Mouse (Mus musculus): ENCODE results near the gene Kif5c. TPM values are rescaled to one million over a fixed set of nuclear protein-coding genes. Genes with fewer than 3 reads are reported as not detected.

The Kif5c gene
- polyA plus RNA-seq, 2 experiments = 4.5 to 5.3 TPM

DNA sequence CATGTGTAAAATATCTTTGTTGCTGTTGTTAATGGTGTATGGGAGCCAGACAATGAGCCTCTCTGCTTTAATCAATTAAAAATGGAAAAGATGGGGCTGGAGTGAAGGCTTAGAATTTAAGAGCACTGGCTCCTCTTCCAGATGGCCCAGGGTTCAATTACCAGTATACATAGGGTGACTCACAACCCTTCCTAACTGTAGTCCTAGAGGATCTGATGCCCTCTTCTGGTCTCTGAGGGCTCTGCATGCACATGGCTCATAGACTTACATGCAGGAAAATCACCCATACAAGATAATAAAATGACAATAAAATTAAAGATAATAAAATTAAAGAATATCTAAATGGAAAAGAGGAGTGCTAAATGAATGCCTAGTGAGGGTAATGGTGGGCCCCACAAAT, 156.6 kb downstream of the Kif5c start:
- Histone ChIP-seq H3K9me3 (ENCODE audit: control insufficient read depth, low read length) (no peaks in the 10 kb centered on the region), H3K27ac (replicated peaks; ENCODE audit: low read depth, low read length) (no peak overlapping the region), H3K9ac (ENCODE audit: low read depth, low read length, severe bottlenecking) (no peak overlapping the region), H3K4me1 (ENCODE audit: control insufficient read depth, insufficient read depth, low read length) (no peaks in the 10 kb centered on the region), H3K4me3 (replicated peaks; ENCODE audit: low read length) (no peak overlapping the region), H3K4me2 (replicated peaks; ENCODE audit: low read depth, low read length, severe bottlenecking) (no peak overlapping the region), H3K27me3 (ENCODE audit: control insufficient read depth, insufficient read depth, low read length) (no peaks in the 10 kb centered on the region), H3K36me3 (ENCODE audit: control insufficient read depth, insufficient read depth, low read length) (0 out of 2 replicates have a peak, but pooled peaks cover 3% of the 10 kb centered on the region)
- ATAC-seq (ENCODE audit: low FRiP score, low read depth) (no peak), DNase-seq (ENCODE audit: low spot score) (no peak)
- TF ChIP-seq POLR2A (IDR thresholded peaks at IDR 0.05; ENCODE audit: borderline replicate concordance, extremely low read depth, insufficient read depth, insufficient read length) = no peak

DNA sequence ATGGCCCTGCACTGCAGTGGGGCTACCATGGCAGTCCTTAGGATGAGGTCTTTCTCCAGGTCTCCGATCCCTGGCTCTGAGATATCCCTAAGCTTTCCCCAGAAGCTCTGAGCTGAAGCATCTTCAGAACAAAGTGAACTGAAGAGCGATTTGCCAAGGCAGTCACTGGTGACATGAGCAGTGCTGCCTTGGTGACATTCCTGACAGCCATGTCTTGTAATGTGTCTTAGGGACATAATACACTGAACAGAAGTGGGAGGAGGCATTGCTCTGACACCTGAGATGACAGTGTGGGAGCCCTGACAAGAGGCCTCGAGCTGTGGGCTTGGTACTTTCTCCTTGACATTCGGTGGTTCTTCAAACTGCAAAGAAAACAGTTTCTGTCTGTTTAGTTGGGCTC, 157.3 kb downstream of the Kif5c start:
- Histone ChIP-seq H3K27me3 (ENCODE audit: control insufficient read depth, insufficient read depth, low read length) (no peaks in the 10 kb centered on the region), H3K9ac (ENCODE audit: low read depth, low read length, severe bottlenecking) (no peak overlapping the region), H3K4me2 (replicated peaks; ENCODE audit: low read depth, low read length, severe bottlenecking) (no peak overlapping the region), H3K27ac (replicated peaks; ENCODE audit: low read depth, low read length) (no peak overlapping the region), H3K4me3 (replicated peaks; ENCODE audit: low read length) (no peak overlapping the region), H3K36me3 (ENCODE audit: control insufficient read depth, insufficient read depth, low read length) (0 out of 2 replicates have a peak, but pooled peaks cover 3% of the 10 kb centered on the region), H3K9me3 (ENCODE audit: control insufficient read depth, low read length) (no peaks in the 10 kb centered on the region), H3K4me1 (ENCODE audit: control insufficient read depth, insufficient read depth, low read length) (no peaks in the 10 kb centered on the region)
- ATAC-seq (ENCODE audit: low FRiP score, low read depth) = no peak
- no peak for DNase-seq (ENCODE audit: low spot score)
- TF ChIP-seq POLR2A (IDR thresholded peaks at IDR 0.05; ENCODE audit: borderline replicate concordance, extremely low read depth, insufficient read depth, insufficient read length) = no peak
- 82% methylated on average over 4 of the region's 4 CpGs for WGBS

DNA sequence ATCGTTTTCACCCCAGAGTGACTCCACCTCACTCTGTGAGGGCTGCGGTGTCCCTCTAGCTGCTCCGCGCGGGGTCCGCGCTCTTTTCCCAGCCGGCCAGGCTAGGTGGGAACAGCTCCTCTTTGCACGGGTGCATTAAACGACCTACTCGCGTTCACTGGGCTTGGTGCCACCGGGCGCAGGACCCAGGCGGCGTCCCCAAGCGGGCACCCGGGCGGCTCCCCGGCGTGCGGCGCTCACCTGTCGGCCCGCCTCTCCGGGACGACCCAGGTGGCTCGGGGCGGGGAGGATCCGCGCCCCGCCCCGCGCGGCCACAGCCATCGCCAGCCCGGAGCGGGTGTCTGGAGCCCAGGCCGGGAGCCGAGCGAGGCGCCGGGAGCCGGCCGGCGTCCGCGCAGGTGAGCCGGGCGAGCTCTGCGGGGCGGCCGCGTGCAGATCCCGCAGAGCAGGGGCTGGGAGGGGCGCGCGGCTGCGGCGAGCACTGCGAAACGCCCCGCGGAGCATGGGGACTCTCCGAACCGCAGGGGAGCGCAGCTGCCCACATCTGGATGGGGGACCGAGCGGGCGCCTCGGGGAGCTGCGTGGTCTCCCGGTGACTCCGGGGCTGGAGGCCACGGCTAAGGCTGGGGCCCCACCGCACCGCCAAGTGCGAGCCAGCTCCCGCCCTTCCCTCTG, 168.4 kb downstream of the Kif5c start, which contains the start of gene Lypd6b:
Gene Lypd6b (plus strand): TSS at position 313 of the 675 bp plus-strand sequence.
- Histone ChIP-seq H3K4me2 (replicated peaks; ENCODE audit: low read depth, low read length, severe bottlenecking) (peak within 1 kb of the TSS; percentile 100), H3K9me3 (ENCODE audit: control insufficient read depth, low read length) (no peaks in the 10 kb centered on the region), H3K4me3 (replicated peaks; ENCODE audit: low read length) (peak within 1 kb of the TSS; percentile 62), H3K27me3 (ENCODE audit: control insufficient read depth, insufficient read depth, low read length) (peaks cover 18% of the 10 kb centered on the region), H3K4me1 (ENCODE audit: control insufficient read depth, insufficient read depth, low read length) (no peaks in the 10 kb centered on the region), H3K9ac (ENCODE audit: low read depth, low read length, severe bottlenecking) (peak within 1 kb of the TSS; percentile 68), H3K36me3 (ENCODE audit: control insufficient read depth, insufficient read depth, low read length) (no peaks in the 10 kb centered on the region), H3K27ac (replicated peaks; ENCODE audit: low read depth, low read length) (no peak within 1 kb of the TSS)
- WGBS = 2% methylated on average over 52 of the region's 79 CpGs
- ATAC-seq (ENCODE audit: low FRiP score, low read depth) (peak; percentile 47), DNase-seq (ENCODE audit: low spot score) (no peak)
- TF ChIP-seq POLR2A (IDR thresholded peaks at IDR 0.05; ENCODE audit: borderline replicate concordance, extremely low read depth, insufficient read depth, insufficient read length) = no peak

DNA sequence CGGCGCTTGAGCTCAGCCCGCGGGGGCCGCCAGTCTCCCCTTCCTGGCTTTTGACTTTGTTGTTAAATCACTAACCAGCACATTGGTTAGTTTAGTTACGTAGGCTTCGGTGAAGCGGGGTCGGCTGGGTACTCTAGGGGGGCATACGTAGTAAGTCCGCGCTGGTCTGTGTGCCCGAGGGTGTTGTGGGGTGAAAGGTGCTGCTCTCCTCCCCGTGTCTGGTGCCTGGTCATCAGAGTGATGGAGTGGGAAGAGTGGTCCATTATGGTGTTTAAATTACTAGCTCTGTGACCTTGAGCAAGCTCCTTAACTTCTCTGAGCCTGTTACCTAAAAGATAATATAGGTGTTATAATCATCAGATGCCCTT, 168.9 kb downstream of the Kif5c start:
- no peaks in the 10 kb centered on the region for H3K4me1 ChIP-seq (ENCODE audit: control insufficient read depth, insufficient read depth, low read length)
- ATAC-seq (ENCODE audit: low FRiP score, low read depth) = 0 out of 2 replicates have a peak, but pooled peaks have one; percentile 15
- 0% methylated on average over 12 of the region's 14 CpGs for WGBS
- no peak overlapping the region for H3K27ac ChIP-seq (replicated peaks; ENCODE audit: low read depth, low read length)
- DNase-seq (ENCODE audit: low spot score) = no peak
- no peak for TF ChIP-seq POLR2A (IDR thresholded peaks at IDR 0.05; ENCODE audit: borderline replicate concordance, extremely low read depth, insufficient read depth, insufficient read length)
- peak overlapping the region; percentile 62 for H3K4me3 ChIP-seq (replicated peaks; ENCODE audit: low read length)
- peaks cover 18% of the 10 kb centered on the region for H3K27me3 ChIP-seq (ENCODE audit: control insufficient read depth, insufficient read depth, low read length)
- no peaks in the 10 kb centered on the region for H3K9me3 ChIP-seq (ENCODE audit: control insufficient read depth, low read length)
- H3K9ac ChIP-seq (ENCODE audit: low read depth, low read length, severe bottlenecking) = peak overlapping the region; percentile 68
- peak overlapping the region; percentile 100 for H3K4me2 ChIP-seq (replicated peaks; ENCODE audit: low read depth, low read length, severe bottlenecking)
- no peaks in the 10 kb centered on the region for H3K36me3 ChIP-seq (ENCODE audit: control insufficient read depth, insufficient read depth, low read length)

DNA sequence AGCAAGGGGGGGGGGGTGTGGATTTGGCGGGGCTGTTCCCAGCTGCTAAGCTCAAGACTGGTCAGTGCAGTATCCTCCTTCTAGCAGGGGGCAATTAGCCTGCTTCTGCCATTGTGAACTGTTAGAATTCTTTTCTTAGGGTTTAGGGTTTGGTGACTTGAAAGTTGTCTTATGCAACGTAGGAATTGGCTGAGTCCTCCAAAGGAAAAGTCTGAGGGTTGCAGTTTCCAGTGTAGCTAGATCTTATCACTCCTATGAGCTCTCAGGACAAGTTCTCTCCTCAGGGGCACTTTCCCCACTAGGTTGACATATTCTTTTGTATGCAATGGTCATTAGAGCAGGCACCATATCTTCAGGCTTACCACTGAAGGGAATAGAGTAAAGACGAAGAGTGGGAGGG, 169.5 kb downstream of the Kif5c start:
- WGBS = 21% methylated on average over 3 of the region's 3 CpGs
- no peak overlapping the region for H3K27ac ChIP-seq (replicated peaks; ENCODE audit: low read depth, low read length)
- TF ChIP-seq POLR2A (IDR thresholded peaks at IDR 0.05; ENCODE audit: borderline replicate concordance, extremely low read depth, insufficient read depth, insufficient read length) = no peak
- H3K4me3 ChIP-seq (replicated peaks; ENCODE audit: low read length) = peak overlapping the region; percentile 62
- no peaks in the 10 kb centered on the region for H3K9me3 ChIP-seq (ENCODE audit: control insufficient read depth, low read length)
- H3K4me2 ChIP-seq (replicated peaks; ENCODE audit: low read depth, low read length, severe bottlenecking) = 0 out of 2 replicates have a peak overlapping the region, but pooled peaks have one; percentile 100
- H3K36me3 ChIP-seq (ENCODE audit: control insufficient read depth, insufficient read depth, low read length) = no peaks in the 10 kb centered on the region
- H3K9ac ChIP-seq (ENCODE audit: low read depth, low read length, severe bottlenecking) = no peak overlapping the region
- no peak for ATAC-seq (ENCODE audit: low FRiP score, low read depth)
- no peak for DNase-seq (ENCODE audit: low spot score)
- H3K27me3 ChIP-seq (ENCODE audit: control insufficient read depth, insufficient read depth, low read length) = peaks cover 18% of the 10 kb centered on the region
- no peaks in the 10 kb centered on the region for H3K4me1 ChIP-seq (ENCODE audit: control insufficient read depth, insufficient read depth, low read length)
